Mouse (Mus musculus): ENCODE measurements around the gene Gm10645. TPM values are rescaled to one million over a fixed set of nuclear protein-coding genes. Genes with fewer than 3 reads are reported as not detected.

Gene Gm10645
- total and polyA plus RNA-seq, 3 experiments, result not detected

DNA sequence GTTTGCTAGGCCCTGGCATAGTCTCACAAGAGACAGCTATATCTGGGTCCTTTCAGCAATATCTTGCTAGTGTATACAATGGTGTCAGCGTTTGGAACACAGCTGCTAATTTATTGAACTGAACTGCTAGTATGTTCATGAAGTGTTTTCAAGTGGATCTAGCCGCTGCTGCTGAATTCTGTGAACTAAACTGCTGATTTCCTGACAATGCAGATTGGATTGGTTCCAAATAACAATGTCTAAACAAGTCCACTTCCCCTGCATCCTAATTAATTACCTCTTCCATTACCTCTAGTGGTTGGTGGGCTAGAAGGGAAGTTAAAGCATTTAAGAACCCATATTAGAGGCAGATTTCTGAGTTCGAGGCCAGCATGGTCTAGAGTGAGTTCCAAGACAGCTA lies 20.5 kb downstream of the Gm10645 start:
- Histone ChIP-seq H3K27me3 (ENCODE audit: insufficient read depth, low read length) (no peaks in the 10 kb centered on the region), H3K4me1 (ENCODE audit: insufficient read depth, low read depth, low read length) (no peaks in the 10 kb centered on the region), H3K36me3 (replicated peaks) (no peaks in the 10 kb centered on the region), H3K9me3 (replicated peaks) (no peaks in the 10 kb centered on the region), H3K4me3 (ENCODE audit: low read depth, low read length) (no peak overlapping the region)
- DNase-seq (ENCODE audit: low spot score) (no peak), ATAC-seq (ENCODE audit: extremely low read depth, insufficient number of reproducible peaks, low FRiP score, poor library complexity, severe bottlenecking) (no peak)
- TF ChIP-seq TAL1 (conservative IDR thresholded peaks at IDR 0.05; ENCODE audit: low read depth, low read length) (no peak), CTCF (IDR thresholded peaks at IDR 0.05; ENCODE audit: low read depth, low read length) (no peak)

- H3K27me3 ChIP-seq (ENCODE audit: insufficient read depth, low read length), result no peaks in the 10 kb centered on the region
- DNase-seq (ENCODE audit: low spot score), result no peak
- no peak for ATAC-seq (ENCODE audit: extremely low read depth, insufficient number of reproducible peaks, low FRiP score, poor library complexity, severe bottlenecking)
These were observed 21.4 kb downstream of the Gm10645 start for GRCm38 (mm10) chr8:83144601-83145000.

DNA sequence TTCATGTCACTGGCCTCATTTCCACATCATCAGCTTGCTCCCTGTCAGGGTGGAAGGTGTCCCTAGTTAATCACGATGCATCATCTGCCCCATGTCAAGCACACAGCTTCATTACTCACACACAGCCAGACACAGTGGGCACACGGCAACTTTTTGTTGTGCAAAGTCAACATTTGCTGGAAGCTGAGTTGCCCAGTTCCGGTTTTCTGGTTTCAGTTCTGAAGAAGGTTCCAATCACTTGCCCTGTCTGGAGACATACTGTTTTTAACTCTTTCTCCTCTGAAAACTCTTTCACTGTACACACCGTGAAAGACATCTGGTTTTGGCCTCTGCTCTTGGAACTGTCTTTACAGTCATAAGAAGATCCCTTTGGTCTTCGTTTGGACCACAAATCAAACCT lies 24.6 kb downstream of the Gm10645 start:
- TF ChIP-seq GATA1 (IDR thresholded peaks at IDR 0.05; ENCODE audit: borderline replicate concordance, low read length) (no peak), TAL1 (conservative IDR thresholded peaks at IDR 0.05; ENCODE audit: low read depth, low read length) (no peak), GATA2 (IDR thresholded peaks at IDR 0.05; ENCODE audit: borderline replicate concordance, low read depth, low read length) (no peak), CTCF (IDR thresholded peaks at IDR 0.05; ENCODE audit: low read depth, low read length) (no peak), POLR2AphosphoS5 (IDR thresholded peaks at IDR 0.05; ENCODE audit: insufficient replicate concordance, low read depth, low read length) (no peak)
- Histone ChIP-seq H3K9me3 (replicated peaks) (no peaks in the 10 kb centered on the region), H3K4me1 (ENCODE audit: insufficient read depth, low read depth, low read length) (no peaks in the 10 kb centered on the region), H3K4me3 (ENCODE audit: low read depth, low read length) (no peak overlapping the region), H3K27me3 (ENCODE audit: insufficient read depth, low read length) (no peaks in the 10 kb centered on the region), H3K36me3 (replicated peaks) (no peaks in the 10 kb centered on the region)
- ATAC-seq (ENCODE audit: extremely low read depth, insufficient number of reproducible peaks, low FRiP score, poor library complexity, severe bottlenecking) (no peak), DNase-seq (ENCODE audit: low spot score) (no peak)

More at GRCm38 (mm10) chr8:83144601-83145000, 21.4 kb downstream of the Gm10645 start:
- Histone ChIP-seq H3K4me3 (ENCODE audit: low read depth, low read length) (no peak overlapping the region), H3K36me3 (replicated peaks) (no peaks in the 10 kb centered on the region), H3K9me3 (replicated peaks) (no peaks in the 10 kb centered on the region), H3K4me1 (ENCODE audit: insufficient read depth, low read depth, low read length) (no peaks in the 10 kb centered on the region)
- no peak for TF ChIP-seq CTCF (IDR thresholded peaks at IDR 0.05; ENCODE audit: low read depth, low read length)
- no peak for TF ChIP-seq GATA2 (IDR thresholded peaks at IDR 0.05; ENCODE audit: borderline replicate concordance, low read depth, low read length)
- no peak for TF ChIP-seq GATA1 (IDR thresholded peaks at IDR 0.05; ENCODE audit: borderline replicate concordance, low read length)
- no peak for TF ChIP-seq POLR2AphosphoS5 (IDR thresholded peaks at IDR 0.05; ENCODE audit: insufficient replicate concordance, low read depth, low read length)
- TF ChIP-seq TAL1 (conservative IDR thresholded peaks at IDR 0.05; ENCODE audit: low read depth, low read length), result no peak

DNA sequence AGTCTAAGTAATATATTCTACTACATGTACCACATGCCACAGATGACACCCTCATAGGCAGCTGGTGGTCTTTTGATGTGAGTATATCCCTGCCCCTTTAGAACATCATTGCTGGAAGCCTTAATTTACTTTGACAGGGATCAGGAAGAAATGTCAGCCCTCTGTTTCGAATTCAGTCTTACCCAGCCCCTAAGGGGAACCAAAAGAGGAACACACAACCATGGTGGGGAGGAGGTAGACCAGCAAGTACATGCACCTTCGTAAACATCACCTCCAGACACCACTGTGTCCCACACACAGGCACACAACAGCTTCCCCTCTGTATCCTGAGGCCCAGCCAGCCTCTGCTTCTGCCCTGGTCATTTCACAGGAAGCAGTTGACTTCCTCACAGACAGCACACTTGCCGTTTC lies 25.3 kb downstream of the Gm10645 start:
- ATAC-seq (ENCODE audit: extremely low read depth, insufficient number of reproducible peaks, low FRiP score, poor library complexity, severe bottlenecking), result no peak
- Histone ChIP-seq H3K36me3 (replicated peaks) (no peaks in the 10 kb centered on the region), H3K4me1 (ENCODE audit: insufficient read depth, low read depth, low read length) (no peaks in the 10 kb centered on the region), H3K27me3 (ENCODE audit: insufficient read depth, low read length) (no peaks in the 10 kb centered on the region), H3K4me3 (ENCODE audit: low read depth, low read length) (no peak overlapping the region), H3K9me3 (replicated peaks) (no peaks in the 10 kb centered on the region)
- no peak for TF ChIP-seq GATA1 (IDR thresholded peaks at IDR 0.05; ENCODE audit: borderline replicate concordance, low read length)
- TF ChIP-seq GATA2 (IDR thresholded peaks at IDR 0.05; ENCODE audit: borderline replicate concordance, low read depth, low read length), result no peak
- no peak for TF ChIP-seq TAL1 (conservative IDR thresholded peaks at IDR 0.05; ENCODE audit: low read depth, low read length)
- no peak for TF ChIP-seq POLR2AphosphoS5 (IDR thresholded peaks at IDR 0.05; ENCODE audit: insufficient replicate concordance, low read depth, low read length)
- no peak for TF ChIP-seq CTCF (IDR thresholded peaks at IDR 0.05; ENCODE audit: low read depth, low read length)
- no peak for DNase-seq (ENCODE audit: low spot score)

DNA sequence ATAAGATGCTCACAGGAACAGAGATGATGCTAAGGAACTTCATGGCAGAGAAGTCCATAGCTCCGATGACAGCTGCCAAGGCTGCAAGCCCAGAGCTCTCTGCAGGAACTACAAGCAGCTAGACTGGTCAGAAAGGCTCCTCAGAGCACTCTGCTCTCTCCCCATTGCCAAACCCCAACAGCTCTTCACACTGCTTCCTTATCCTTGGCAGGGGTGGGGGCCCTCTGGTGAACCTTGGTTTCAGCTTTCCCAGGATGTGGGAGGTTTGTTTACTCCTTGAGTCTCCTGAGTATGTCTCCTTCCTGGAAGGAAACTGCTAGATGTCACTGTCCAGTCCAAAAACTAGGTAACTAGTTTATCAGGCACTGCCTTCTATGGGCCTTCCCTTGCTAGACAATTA lies 25.9 kb downstream of the Gm10645 start:
- DNase-seq (ENCODE audit: low spot score) (no peak), ATAC-seq (ENCODE audit: extremely low read depth, insufficient number of reproducible peaks, low FRiP score, poor library complexity, severe bottlenecking) (no peak)
- H3K4me1 ChIP-seq (ENCODE audit: insufficient read depth, low read depth, low read length), result no peaks in the 10 kb centered on the region
- TF ChIP-seq TAL1 (conservative IDR thresholded peaks at IDR 0.05; ENCODE audit: low read depth, low read length), result no peak
- TF ChIP-seq GATA1 (IDR thresholded peaks at IDR 0.05; ENCODE audit: borderline replicate concordance, low read length), result no peak
- TF ChIP-seq CTCF (IDR thresholded peaks at IDR 0.05; ENCODE audit: low read depth, low read length), result no peak
- no peaks in the 10 kb centered on the region for H3K27me3 ChIP-seq (ENCODE audit: insufficient read depth, low read length)
- H3K4me3 ChIP-seq (ENCODE audit: low read depth, low read length), result no peak overlapping the region
- H3K9me3 ChIP-seq (replicated peaks), result no peaks in the 10 kb centered on the region
- no peaks in the 10 kb centered on the region for H3K36me3 ChIP-seq (replicated peaks)

- Histone ChIP-seq H3K36me3 (replicated peaks) (no peaks in the 10 kb centered on the region), H3K9me3 (replicated peaks) (no peaks in the 10 kb centered on the region), H3K27me3 (ENCODE audit: insufficient read depth, low read length) (no peaks in the 10 kb centered on the region), H3K4me3 (ENCODE audit: low read depth, low read length) (no peak overlapping the region), H3K4me1 (ENCODE audit: insufficient read depth, low read depth, low read length) (no peaks in the 10 kb centered on the region)
- no peak for DNase-seq (ENCODE audit: low spot score)
- ATAC-seq (ENCODE audit: extremely low read depth, insufficient number of reproducible peaks, low FRiP score, poor library complexity, severe bottlenecking), result no peak
- no peak for TF ChIP-seq GATA1 (IDR thresholded peaks at IDR 0.05; ENCODE audit: borderline replicate concordance, low read length)
- TF ChIP-seq TAL1 (conservative IDR thresholded peaks at IDR 0.05; ENCODE audit: low read depth, low read length), result no peak
- no peak for TF ChIP-seq CTCF (IDR thresholded peaks at IDR 0.05; ENCODE audit: low read depth, low read length)
- no peak for TF ChIP-seq POLR2AphosphoS5 (IDR thresholded peaks at IDR 0.05; ENCODE audit: insufficient replicate concordance, low read depth, low read length)
- TF ChIP-seq GATA2 (IDR thresholded peaks at IDR 0.05; ENCODE audit: borderline replicate concordance, low read depth, low read length), result no peak
These were observed 30.9 kb downstream of the Gm10645 start for GRCm38 (mm10) chr8:83135086-83135485.

Other genes with a start within 250 kb of the Gm10645 start
- not detected in 2 replicates for gene Tbc1d9, start 818 bp downstream of the Gm10645 start, total RNA-seq (2014; fragmentation: Nextera tagmentation)
- gene Tbc1d9, start 818 bp downstream of the Gm10645 start, total RNA-seq (2017), result 0.05 TPM in 1 of 2 replicates, not detected in the other
- gene Tbc1d9, start 818 bp downstream of the Gm10645 start, polyA plus RNA-seq (2012), result not detected in 2 replicates
- gene Ucp1, start 124.2 kb upstream of the Gm10645 start, total RNA-seq (2014; fragmentation: Nextera tagmentation), result not detected in 2 replicates
- not detected in 2 replicates for gene Ucp1, start 124.2 kb upstream of the Gm10645 start, total RNA-seq (2017)
- gene Ucp1, start 124.2 kb upstream of the Gm10645 start, polyA plus RNA-seq (2012), result not detected in 2 replicates
- 25.6 and 28.8 TPM in 2 replicates for gene Elmod2, start 166.3 kb upstream of the Gm10645 start, total RNA-seq (2014; fragmentation: Nextera tagmentation)
- gene Elmod2, start 166.3 kb upstream of the Gm10645 start, total RNA-seq (2017), result 25.8 and 29.4 TPM in 2 replicates
- gene Elmod2, start 166.3 kb upstream of the Gm10645 start, polyA plus RNA-seq (2012), result 0.22 and 0.38 TPM in 2 replicates
- not detected in 2 replicates for gene Mgat4d, start 182.3 kb upstream of the Gm10645 start, total RNA-seq (2014; fragmentation: Nextera tagmentation)
- not detected in 2 replicates for gene Mgat4d, start 182.3 kb upstream of the Gm10645 start, total RNA-seq (2017)
- gene Mgat4d, start 182.3 kb upstream of the Gm10645 start, polyA plus RNA-seq (2012), result not detected in 2 replicates
- gene Clgn, start 223.7 kb upstream of the Gm10645 start, total RNA-seq (2014; fragmentation: Nextera tagmentation), result not detected in 2 replicates
- under 0.01 TPM in 2 replicates for gene Clgn, start 223.7 kb upstream of the Gm10645 start, total RNA-seq (2017)
- not detected in 2 replicates for gene Clgn, start 223.7 kb upstream of the Gm10645 start, polyA plus RNA-seq (2012)